Mouse (Mus musculus) midbrain, embryonic 14.5 days (tissue): Measurements from ENCODE around the gene Gm10428. TPM values are rescaled to one million over a fixed set of nuclear protein-coding genes. Genes with fewer than 3 reads are reported as not detected.
"Not testable (repeated sequence)": the region's sequence is repeated elsewhere in the genome, so short reads cannot be mapped to it uniquely, and the experiment has no call there.

Experiments used
- ATAC-seq: fragments of 200-750 bp; cut with Nextera tagmentation; 2 replicates; pipeline ENCODE4 v1.8.0; 2017; ENCODE audit warnings: moderate number of reproducible peaks, moderate library complexity; ENCODE audit not compliant: low FRiP score, low TSS enrichment
- DNase-seq: peaks from one replicate; pipeline ENCODE4 v3.0.0-alpha.2; 2015
- H3K27ac ChIP-seq: fragments of 300-500 bp; sonication (generic); replicated peaks from 2 replicates; pipeline ENCODE4 v1.5.1; 2014; ENCODE audit warnings: mild to moderate bottlenecking, low read depth, low read length, moderate library complexity
- H3K27me3 ChIP-seq: fragments of 300-500 bp; sonication (generic); 2 replicates; pipeline ENCODE4 v1.6.1; 2014; ENCODE audit warnings: low read length, control low read depth, mixed read lengths; ENCODE audit not compliant: control insufficient read depth, insufficient read depth
- H3K36me3 ChIP-seq: fragments of 300-500 bp; sonication (generic); 2 replicates; pipeline ENCODE4 v1.6.1; 2014; ENCODE audit warnings: low read length, control low read depth; ENCODE audit not compliant: control insufficient read depth, insufficient read depth
- H3K4me1 ChIP-seq: fragments of 300-500 bp; sonication (generic); 2 replicates; pipeline ENCODE4 v1.6.1; 2014; ENCODE audit warnings: mild to moderate bottlenecking, antibody characterized with exemption, low read length, control low read depth; ENCODE audit not compliant: control insufficient read depth, insufficient read depth
- H3K4me2 ChIP-seq: fragments of 300-500 bp; sonication (generic); 2 replicates; pipeline ENCODE4 v1.6.1; 2014; ENCODE audit warnings: mild to moderate bottlenecking, low read length, moderate library complexity
- H3K4me3 ChIP-seq: fragments of 300-500 bp; sonication (generic); replicated peaks from 2 replicates; pipeline ENCODE4 v1.5.1; 2014; ENCODE audit warnings: low read depth, low read length
- H3K9ac ChIP-seq: fragments of 300-500 bp; sonication (generic); replicated peaks from 2 replicates; pipeline ENCODE4 v1.6.1; 2014; ENCODE audit warnings: mild to moderate bottlenecking, low read length, moderate library complexity
- H3K9me3 ChIP-seq: fragments of 300-500 bp; sonication (generic); 2 replicates; pipeline ENCODE4 v1.6.1; 2016; ENCODE audit warnings: low read length, control low read depth, mixed read lengths; ENCODE audit not compliant: control insufficient read depth
- WGBS: fragments of 180-500 bp; shearing (Covaris S2); extraction: QIAGEN DNeasy Blood & Tissue Kit; methylation state at CpG from one replicate; pipeline ENCODE4 v1.1.7; 2014; 5-methylcytosine and 5-hydroxymethylcytosine counted together
- polyA plus RNA-seq: library from polyadenylated mRNA; unstranded; fragments of >200 nt; fragmentation: Nextera tagmentation; extraction: Ambion mirVana; gene quantifications from 2 replicates; pipeline ENCODE4 v1.2.1, GENCODE M21; 2014

Gm10428 gene
- polyA plus RNA-seq, 1 experiment from 2014 or later, result not detected

DNA sequence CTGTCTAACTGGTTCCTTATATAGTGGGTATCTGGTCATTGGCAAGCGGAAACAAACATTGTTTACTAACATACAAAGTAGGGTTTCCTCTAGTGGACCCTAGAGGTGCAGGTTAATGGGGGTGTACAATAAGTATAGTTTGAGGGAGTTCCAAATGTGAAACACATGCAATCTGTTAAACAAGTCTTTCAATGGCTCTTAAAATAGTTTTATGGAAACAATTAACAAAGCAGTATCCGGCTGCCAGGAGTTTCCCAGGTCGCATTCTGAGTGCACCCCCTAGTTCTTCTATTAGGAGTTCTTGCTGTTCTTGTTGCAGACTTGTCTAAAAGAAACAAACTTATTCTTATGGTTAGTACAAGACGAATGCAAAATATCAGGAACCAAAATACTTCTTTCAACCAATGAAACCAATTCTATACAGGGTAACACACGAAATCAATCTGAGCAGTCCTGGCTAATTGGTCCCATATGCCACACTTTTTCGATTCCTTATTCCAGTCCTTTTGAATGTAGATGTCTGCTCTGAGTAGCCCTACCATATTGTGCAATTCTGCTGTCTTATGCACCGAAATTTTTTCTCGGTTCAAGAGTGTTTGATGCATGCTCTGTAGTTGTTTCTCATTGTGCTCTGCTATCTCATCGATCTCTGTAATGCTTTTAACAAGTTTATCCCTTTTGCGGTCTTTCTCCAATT is 10.5 kb upstream of the Gm10428 start:
- Histone ChIP-seq H3K27ac (no peak overlapping the region), H3K27me3 (no peaks in the 10 kb centered on the region), H3K4me2 (no peak overlapping the region), H3K4me1 (no peaks in the 10 kb centered on the region), H3K4me3 (no peak overlapping the region), H3K36me3 (no peaks in the 10 kb centered on the region), H3K9ac (no peak overlapping the region), H3K9me3 (no peaks in the 10 kb centered on the region)
- no peak for ATAC-seq
- 87% methylated on average over 10 of the region's 10 CpGs for WGBS
- DNase-seq, result no peak

DNA sequence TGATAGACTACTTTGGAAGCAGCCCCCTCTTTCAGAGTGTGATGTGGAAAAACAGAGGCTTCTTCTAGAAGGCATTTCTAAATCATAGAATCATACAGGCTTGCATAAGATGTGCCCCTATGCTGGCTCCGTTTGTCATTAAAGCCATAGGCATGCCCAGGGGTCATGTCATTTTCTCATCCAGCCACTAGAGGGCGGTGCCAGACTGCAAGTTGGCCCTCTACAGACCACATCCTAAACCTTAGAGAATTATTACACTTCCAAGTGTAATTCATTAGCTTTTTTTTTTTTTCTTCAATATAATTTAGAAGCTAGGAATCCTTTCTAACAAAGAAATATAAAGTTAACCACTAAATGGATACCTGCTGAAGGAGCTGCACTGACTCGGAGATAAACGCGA is 8.8 kb upstream of the Gm10428 start:
- H3K4me1 ChIP-seq, result no peaks in the 10 kb centered on the region
- no peak for ATAC-seq

DNA sequence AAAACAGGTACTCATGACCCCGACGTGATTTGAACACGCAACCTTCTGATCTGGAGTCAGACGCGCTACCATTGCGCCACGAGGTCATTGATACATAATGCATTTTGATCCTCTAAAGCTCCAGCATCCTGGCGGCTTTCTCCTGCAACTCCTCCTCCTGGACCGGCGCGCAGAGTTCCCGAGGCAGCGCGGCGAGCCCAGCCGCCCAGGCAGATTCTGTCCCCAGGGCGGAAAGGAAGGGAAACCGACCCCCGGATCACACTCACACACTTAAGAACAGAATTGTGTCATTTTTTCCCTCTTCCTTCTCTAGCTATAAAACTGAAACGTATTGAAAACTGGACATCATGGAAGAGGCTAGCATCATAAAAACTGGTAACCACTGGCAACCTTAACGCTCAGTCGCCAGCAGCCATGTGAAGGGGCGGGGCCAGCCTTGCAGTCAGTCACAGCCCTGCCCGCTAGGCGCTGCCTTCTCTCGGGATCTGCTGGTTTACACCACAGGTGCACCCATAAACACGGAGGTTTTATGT is 6.8 kb upstream of the Gm10428 start:
- H3K36me3 ChIP-seq, result no peaks in the 10 kb centered on the region
- DNase-seq (peak; percentile 82), ATAC-seq (peak; percentile 60; the same call in 1 of the 2 replicates)
- H3K27me3 ChIP-seq, result no peaks in the 10 kb centered on the region
- peak overlapping the region; percentile 60 for H3K4me2 ChIP-seq
- peak overlapping the region; percentile 33 for H3K4me3 ChIP-seq
- H3K4me1 ChIP-seq, result no peaks in the 10 kb centered on the region
- H3K9ac ChIP-seq, result peak overlapping the region; percentile 31; the same call in 1 of the 2 replicates
- no peak overlapping the region for H3K27ac ChIP-seq
- no peaks in the 10 kb centered on the region for H3K9me3 ChIP-seq
- 1% methylated on average over 27 of the region's 27 CpGs for WGBS

More for the DNA sequence above, 8.8 kb upstream of the Gm10428 start:
- Histone ChIP-seq H3K4me2 (no peak overlapping the region), H3K36me3 (no peaks in the 10 kb centered on the region), H3K9ac (no peak overlapping the region), H3K4me3 (no peak overlapping the region), H3K27me3 (no peaks in the 10 kb centered on the region), H3K27ac (no peak overlapping the region), H3K9me3 (no peaks in the 10 kb centered on the region)
- DNase-seq, result peak; percentile 88
- 51% methylated on average over 5 of the region's 5 CpGs for whole genome bisulfite sequencing

DNA sequence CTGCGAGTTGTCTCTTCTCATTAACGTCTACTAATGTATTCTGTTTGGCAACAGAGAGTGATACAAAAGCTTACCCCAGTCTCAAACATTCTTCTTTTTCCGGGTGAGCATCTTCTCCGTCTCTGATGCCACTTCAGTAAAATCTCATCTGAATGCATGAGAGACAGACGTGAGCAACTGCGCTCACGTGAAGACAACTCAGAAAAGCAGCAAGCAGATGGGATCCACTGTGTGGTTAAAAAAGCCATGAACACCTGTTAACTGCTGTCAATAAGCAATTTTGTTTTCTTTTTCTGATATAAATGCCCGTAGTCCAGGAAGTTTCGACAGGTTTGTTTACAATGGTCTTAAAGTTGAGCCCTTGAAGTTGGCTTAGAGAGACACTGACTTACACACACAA is 5.7 kb upstream of the Gm10428 start:
- Histone ChIP-seq H3K4me1 (no peaks in the 10 kb centered on the region), H3K4me3 (no peak overlapping the region), H3K27me3 (no peaks in the 10 kb centered on the region), H3K36me3 (no peaks in the 10 kb centered on the region), H3K9ac (no peak overlapping the region), H3K9me3 (no peaks in the 10 kb centered on the region), H3K27ac (no peak overlapping the region), H3K4me2 (no peak overlapping the region)
- DNase-seq, result no peak
- WGBS, result 73% methylated on average over 9 of the region's 9 CpGs
- ATAC-seq, result no peak

DNA sequence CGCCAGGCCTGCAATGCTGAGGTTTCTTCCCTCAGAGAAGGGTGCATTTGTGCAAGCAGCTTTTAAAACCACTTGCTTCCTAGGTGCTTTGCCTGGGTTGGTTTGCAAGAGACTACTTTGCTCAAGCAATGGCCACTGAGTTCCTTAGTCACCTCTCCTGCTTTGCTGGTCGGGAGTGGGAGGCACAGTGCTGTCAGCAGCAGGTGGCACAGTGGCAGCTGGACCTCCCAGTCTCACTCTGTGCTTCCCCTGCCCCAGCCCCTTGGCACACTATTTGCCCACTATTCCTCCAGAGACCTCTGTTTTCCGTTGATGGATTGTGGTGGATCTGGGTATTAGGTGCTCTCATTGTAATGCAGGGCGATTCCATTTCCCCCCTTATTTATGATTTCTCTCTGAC is 4.8 kb upstream of the Gm10428 start:
- no peak for DNase-seq
- no peak for ATAC-seq
- H3K4me3 ChIP-seq, result no peak overlapping the region
- no peaks in the 10 kb centered on the region for H3K9me3 ChIP-seq
- no peak overlapping the region for H3K27ac ChIP-seq
- H3K9ac ChIP-seq, result no peak overlapping the region
- WGBS, result 64% methylated on average over 4 of the region's 4 CpGs
- H3K36me3 ChIP-seq, result no peaks in the 10 kb centered on the region
- no peak overlapping the region for H3K4me2 ChIP-seq
- H3K27me3 ChIP-seq, result no peaks in the 10 kb centered on the region
- H3K4me1 ChIP-seq, result no peaks in the 10 kb centered on the region

DNA sequence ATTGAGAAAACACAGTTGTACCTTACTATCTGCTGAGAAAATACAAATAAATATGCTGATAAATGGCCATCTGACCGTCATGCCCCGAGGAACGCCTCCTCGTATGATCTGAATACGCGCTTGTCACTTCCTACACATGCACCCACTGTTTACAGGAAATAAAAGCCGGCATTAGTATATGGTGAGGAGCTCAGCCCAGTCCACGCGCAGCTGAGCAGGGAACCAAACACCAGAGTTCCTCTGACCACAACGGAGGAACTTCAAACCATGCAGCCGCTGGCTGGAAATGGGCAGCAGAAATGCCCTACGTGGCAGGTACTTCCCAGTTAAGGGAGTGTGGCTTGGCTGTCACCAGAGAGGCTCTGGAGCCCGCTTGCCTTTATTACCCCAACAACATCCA is 3.5 kb upstream of the Gm10428 start:
- not testable (repeated sequence) for H3K4me2 ChIP-seq, H3K9me3 ChIP-seq, H3K27me3 ChIP-seq, H3K9ac ChIP-seq, DNase-seq, H3K4me3 ChIP-seq, ATAC-seq, H3K36me3 ChIP-seq, H3K4me1 ChIP-seq, H3K27ac ChIP-seq
- 89% methylated on average over 13 of the region's 13 CpGs for WGBS

DNA sequence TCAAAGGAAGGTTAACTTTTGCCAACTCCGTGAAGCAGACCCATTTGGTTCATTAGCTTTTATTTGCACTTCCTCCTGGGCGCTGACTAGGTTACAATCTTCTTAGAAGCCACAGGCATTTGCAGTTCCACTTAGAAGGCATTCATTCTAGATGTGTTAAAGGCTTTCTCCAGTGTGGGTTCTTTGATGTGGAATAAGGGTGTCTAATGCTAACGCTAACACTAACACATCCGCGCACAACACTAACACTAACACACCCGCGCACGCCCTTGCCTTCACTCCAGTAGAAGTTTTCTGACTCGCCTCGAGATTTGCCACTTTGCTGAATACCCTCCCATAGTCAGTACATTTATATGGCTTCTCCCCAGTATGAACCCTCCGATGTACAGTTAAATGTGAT is 709 bp upstream of the Gm10428 start:
- Histone ChIP-seq H3K36me3 (no peaks in the 10 kb centered on the region), H3K9me3 (no peaks in the 10 kb centered on the region), H3K4me2 (no peak overlapping the region), H3K4me1 (no peaks in the 10 kb centered on the region), H3K9ac (no peak overlapping the region), H3K4me3 (no peak overlapping the region), H3K27ac (no peak overlapping the region), H3K27me3 (no peaks in the 10 kb centered on the region)
- ATAC-seq (no peak), DNase-seq (no peak)
- WGBS, result 85% methylated on average over 11 of the region's 11 CpGs

DNA sequence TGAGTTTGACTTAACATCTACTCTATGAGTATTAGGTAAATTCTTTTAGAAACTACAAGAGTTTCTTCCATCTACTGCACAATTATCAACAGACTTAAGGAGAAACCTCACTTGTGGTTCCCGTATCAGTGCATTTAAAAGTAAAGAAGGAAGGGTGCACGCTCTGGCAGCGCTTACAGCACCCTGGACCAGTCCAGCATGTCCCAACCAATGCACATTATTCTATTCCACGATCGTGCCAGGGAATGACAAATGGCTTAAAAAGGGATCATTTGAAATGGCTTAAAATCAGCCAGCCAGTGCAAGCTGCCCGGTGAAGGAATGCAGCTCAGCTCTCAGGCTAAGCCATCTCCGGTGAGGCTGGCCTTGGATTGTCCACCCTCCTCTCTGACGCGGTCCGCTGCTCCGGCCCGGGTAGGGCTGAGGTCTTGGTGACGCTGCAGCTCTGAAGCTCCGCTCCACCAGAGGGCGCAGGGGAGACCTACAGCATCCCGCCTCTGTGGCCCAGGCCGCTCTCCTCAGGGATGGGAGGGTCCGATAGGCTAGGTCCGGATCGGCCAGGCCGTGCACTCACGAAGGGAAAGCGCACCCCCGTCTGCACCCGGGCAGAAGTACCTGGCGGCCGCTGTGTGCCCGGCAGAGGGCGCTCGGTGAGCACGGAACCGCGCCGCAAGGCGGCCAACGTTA is 3.7 kb downstream of the Gm10428 start:
- peak overlapping the region; percentile 27 for H3K4me3 ChIP-seq
- H3K4me1 ChIP-seq, result no peaks in the 10 kb centered on the region
- no peaks in the 10 kb centered on the region for H3K9me3 ChIP-seq
- H3K36me3 ChIP-seq, result no peaks in the 10 kb centered on the region
- peak overlapping the region; percentile 20; the same call in 1 of the 2 replicates for H3K9ac ChIP-seq
- peak overlapping the region; percentile 50 for H3K4me2 ChIP-seq
- WGBS, result 7% methylated on average over 36 of the region's 36 CpGs
- 0 out of 2 replicates have a peak overlapping the region, but pooled peaks have one; percentile 1 for H3K27ac ChIP-seq
- peak; percentile 94 for ATAC-seq
- no peaks in the 10 kb centered on the region for H3K27me3 ChIP-seq
- DNase-seq, result peak; percentile 95
